Mouse (Mus musculus) layer of hippocampus, adult 2 months (tissue): ENCODE measurements around the gene Pla2g2c. TPM values are rescaled to one million over a fixed set of nuclear protein-coding genes. Genes with fewer than 3 reads are reported as not detected.

Experiments used
- DNase-seq, 2 experiments: peaks; one replicate each; pipeline ENCODE4 v3.0.0; 2022; ENCODE audit warnings: low spot score in 2 of 2
- H3K27ac ChIP-seq: fragments of 200-600 bp; 2 replicates; pipeline ENCODE4 v1.8.1; 2022
- H3K4me3 ChIP-seq: fragments of 200-600 bp; 2 replicates; pipeline ENCODE4 v1.8.1; 2022; ENCODE audit warnings: mild to moderate bottlenecking
- CTCF ChIP-seq: fragments of 200-600 bp; conservative IDR thresholded peaks from 2 replicates; pipeline ENCODE4 v1.8.1; 2022; ENCODE audit warnings: antibody characterized with exemption, mild to moderate bottlenecking, moderate library complexity
- total RNA-seq, 2 experiments: library from RNA; stranded (reverse); gene quantifications; 2 replicates each; pipeline ENCODE4 v1.2.3; 2021

Gene Pla2g2c
- total RNA-seq, 2 experiments from 2014 or later, result not detected

- no peak for TF ChIP-seq CTCF
- Histone ChIP-seq H3K4me3 (no peak overlapping the region), H3K27ac (no peak overlapping the region)
- DNase-seq, result no peak
Observed at GRCm38 (mm10) chr4:138772386-138772785, 47.8 kb downstream of the Pla2g2c start.

GRCm38 (mm10) chr4:138775435-138775834 lies 50.8 kb downstream of the Pla2g2c start, which contains the start of gene Pla2g2d:
Gene Pla2g2d (plus strand): TSS chr4:138775735.
- no peak for TF ChIP-seq CTCF
- peak within 1 kb of the TSS; percentile 76 for H3K27ac ChIP-seq
- H3K4me3 ChIP-seq, result no peak within 1 kb of the TSS
- DNase-seq, result no peak

GRCm38 (mm10) chr4:138777417-138778407 lies 53.1 kb downstream of the Pla2g2c start:
- no peak for TF ChIP-seq CTCF
- no peak for DNase-seq
- H3K27ac ChIP-seq, result peak overlapping the region; percentile 57
- no peak overlapping the region for H3K4me3 ChIP-seq

GRCm38 (mm10) chr4:138780300-138780699 lies 55.7 kb downstream of the Pla2g2c start:
- Histone ChIP-seq H3K27ac (no peak overlapping the region), H3K4me3 (no peak overlapping the region)
- no peak for DNase-seq
- no peak for TF ChIP-seq CTCF

- no peak for TF ChIP-seq CTCF
- no peak overlapping the region; the same call in 1 of the 2 replicates for H3K27ac ChIP-seq
- DNase-seq, result peak; percentile 43 to 53
- no peak overlapping the region for H3K4me3 ChIP-seq
Observed at GRCm38 (mm10) chr4:138782098-138782497, 57.5 kb downstream of the Pla2g2c start.

GRCm38 (mm10) chr4:138785721-138786120 lies 61.1 kb downstream of the Pla2g2c start:
- DNase-seq, result no peak
- no peak overlapping the region for H3K4me3 ChIP-seq
- TF ChIP-seq CTCF, result peak; percentile 54
- no peak overlapping the region for H3K27ac ChIP-seq

GRCm38 (mm10) chr4:138786141-138786540 lies 61.5 kb downstream of the Pla2g2c start:
- Histone ChIP-seq H3K4me3 (no peak overlapping the region), H3K27ac (no peak overlapping the region)
- DNase-seq, result no peak
- TF ChIP-seq CTCF, result no peak

GRCm38 (mm10) chr4:138788381-138788780 lies 63.8 kb downstream of the Pla2g2c start:
- DNase-seq, result no peak
- no peak for TF ChIP-seq CTCF
- no peak overlapping the region for H3K4me3 ChIP-seq
- peak overlapping the region; percentile 18; the same call in 1 of the 2 replicates for H3K27ac ChIP-seq

- H3K27ac ChIP-seq, result no peak overlapping the region
- no peak overlapping the region for H3K4me3 ChIP-seq
- no peak for TF ChIP-seq CTCF
- DNase-seq, result no peak
Observed at GRCm38 (mm10) chr4:138791452-138791851, 66.9 kb downstream of the Pla2g2c start.

- no peak for TF ChIP-seq CTCF
- no peak for DNase-seq
Observed at GRCm38 (mm10) chr4:138792599-138792998, 68.0 kb downstream of the Pla2g2c start.

GRCm38 (mm10) chr4:138793276-138793675 lies 68.7 kb downstream of the Pla2g2c start:
- Histone ChIP-seq H3K27ac (no peak overlapping the region), H3K4me3 (no peak overlapping the region)
- TF ChIP-seq CTCF, result peak; percentile 77
- DNase-seq, result peak; percentile 59 to 68

More at GRCm38 (mm10) chr4:138792599-138792998, 68.0 kb downstream of the Pla2g2c start:
- Histone ChIP-seq H3K27ac (no peak overlapping the region), H3K4me3 (no peak overlapping the region)

- no peak for TF ChIP-seq CTCF
- Histone ChIP-seq H3K4me3 (no peak overlapping the region), H3K27ac (no peak overlapping the region)
- no peak for DNase-seq
Observed at GRCm38 (mm10) chr4:138794344-138794743, 69.8 kb downstream of the Pla2g2c start.

Other genes starting within 250 kb of the Pla2g2c start
- 1 to 10 TPM; 2.0 to 3.3 TPM for gene Vwa5b1, start 88.9 kb upstream of the Pla2g2c start, total RNA-seq
- 1 to 10 TPM; 1.9 to 2.1 TPM for gene Ubxn10, start 12.4 kb downstream of the Pla2g2c start, total RNA-seq
- gene Pla2g2f, start 32.8 kb downstream of the Pla2g2c start, total RNA-seq, result 1 to 10 TPM; 1.6 to 2.3 TPM
- under 1 TPM; 0.23 to 0.64 TPM for gene Pla2g2d, start 50.9 kb downstream of the Pla2g2c start, total RNA-seq
- 1 to 10 TPM in 1 of 2 experiments, under 1 TPM in 1; 0.86 to 1.4 TPM for gene Pla2g5, start 138.7 kb downstream of the Pla2g2c start, total RNA-seq
- gene Gm13030, start 149.2 kb downstream of the Pla2g2c start, total RNA-seq, result not detected
- gene Pla2g2e, start 153.2 kb downstream of the Pla2g2c start, total RNA-seq, result not detected
- gene Otud3, start 189.2 kb downstream of the Pla2g2c start, total RNA-seq, result 10 to 100 TPM; 10.4 to 13.9 TPM
- not detected for gene Rnf186, start 242.3 kb downstream of the Pla2g2c start, total RNA-seq
- gene Tmco4, start 248.1 kb downstream of the Pla2g2c start, total RNA-seq, result 1 to 10 TPM; 1.6 to 4.2 TPM